Mouse (Mus musculus) C2C12 (cell line): Measurements from ENCODE around the gene Ehmt1. TPM values are rescaled to one million over a fixed set of nuclear protein-coding genes. Genes with fewer than 3 reads are reported as not detected.
"Not testable (repeated sequence)": the region's sequence is repeated elsewhere in the genome, so short reads cannot be mapped to it uniquely, and the experiment has no call there.

Experiments used
- H3K27me3 ChIP-seq: one replicate; pipeline ENCODE4 v1.6.1; 2011; ENCODE audit not compliant: control insufficient read depth, insufficient read depth, insufficient read length
- H3K36me3 ChIP-seq: one replicate; pipeline ENCODE4 v1.6.1; 2011; ENCODE audit not compliant: control insufficient read depth, insufficient read depth
- H3K4me3 ChIP-seq: one replicate; pipeline ENCODE4 v1.5.1; 2011; ENCODE audit warnings: mild to moderate bottlenecking, control low read depth; ENCODE audit not compliant: poor library complexity, insufficient read depth, severe bottlenecking
- H3K79me2 ChIP-seq: one replicate; pipeline ENCODE4 v1.6.1; 2011; ENCODE audit not compliant: control insufficient read depth, insufficient read depth
- H3K79me3 ChIP-seq: one replicate; pipeline ENCODE4 v1.6.1; 2011; ENCODE audit warnings: low read depth, control low read depth
- H3ac ChIP-seq: one replicate; pipeline ENCODE3; 2011; ENCODE audit warnings: low read depth; ENCODE audit not compliant: control insufficient read depth, insufficient read length
- CEBPB ChIP-seq: IDR thresholded peaks from one replicate; pipeline ENCODE4 v1.6.1; 2011; ENCODE audit warnings: low read depth, mild to moderate bottlenecking, control low read depth, moderate library complexity
- CTCF ChIP-seq: IDR thresholded peaks from one replicate; pipeline ENCODE4 v1.5.1; 2011; ENCODE audit not compliant: control insufficient read depth, insufficient read depth, insufficient read length
- FOSL1 ChIP-seq: IDR thresholded peaks from one replicate; pipeline ENCODE4 v1.8.0; 2011; ENCODE audit warnings: mild to moderate bottlenecking, low read length; ENCODE audit not compliant: poor library complexity, insufficient read depth, severe bottlenecking
- MAX ChIP-seq: IDR thresholded peaks from one replicate; pipeline ENCODE4 v1.6.1; 2011; ENCODE audit warnings: mild to moderate bottlenecking, control low read depth
- MYOD1 ChIP-seq: IDR thresholded peaks from one replicate; pipeline ENCODE4 v1.6.1; 2011; ENCODE audit warnings: low read depth; ENCODE audit not compliant: control insufficient read depth, insufficient read length
- MYOG ChIP-seq: IDR thresholded peaks from one replicate; pipeline ENCODE4 v1.6.1; 2011; ENCODE audit not compliant: control insufficient read depth, insufficient read length; ENCODE audit errors: extremely low read depth
- USF1 ChIP-seq: IDR thresholded peaks from one replicate; pipeline ENCODE4 v1.6.1; 2011; ENCODE audit warnings: low read depth, mild to moderate bottlenecking, control low read depth, moderate library complexity
- polyA plus RNA-seq: library from polyadenylated mRNA; unstranded; fragments of >200 nt; fragmentation: generic; extraction: Trizol; gene quantifications from one replicate; pipeline ENCODE4 v1.2.1, GENCODE M21; 2012; ENCODE audit warnings: missing spikeins

Ehmt1 gene
- polyA plus RNA-seq, 1 experiment, result 18.3 TPM

DNA sequence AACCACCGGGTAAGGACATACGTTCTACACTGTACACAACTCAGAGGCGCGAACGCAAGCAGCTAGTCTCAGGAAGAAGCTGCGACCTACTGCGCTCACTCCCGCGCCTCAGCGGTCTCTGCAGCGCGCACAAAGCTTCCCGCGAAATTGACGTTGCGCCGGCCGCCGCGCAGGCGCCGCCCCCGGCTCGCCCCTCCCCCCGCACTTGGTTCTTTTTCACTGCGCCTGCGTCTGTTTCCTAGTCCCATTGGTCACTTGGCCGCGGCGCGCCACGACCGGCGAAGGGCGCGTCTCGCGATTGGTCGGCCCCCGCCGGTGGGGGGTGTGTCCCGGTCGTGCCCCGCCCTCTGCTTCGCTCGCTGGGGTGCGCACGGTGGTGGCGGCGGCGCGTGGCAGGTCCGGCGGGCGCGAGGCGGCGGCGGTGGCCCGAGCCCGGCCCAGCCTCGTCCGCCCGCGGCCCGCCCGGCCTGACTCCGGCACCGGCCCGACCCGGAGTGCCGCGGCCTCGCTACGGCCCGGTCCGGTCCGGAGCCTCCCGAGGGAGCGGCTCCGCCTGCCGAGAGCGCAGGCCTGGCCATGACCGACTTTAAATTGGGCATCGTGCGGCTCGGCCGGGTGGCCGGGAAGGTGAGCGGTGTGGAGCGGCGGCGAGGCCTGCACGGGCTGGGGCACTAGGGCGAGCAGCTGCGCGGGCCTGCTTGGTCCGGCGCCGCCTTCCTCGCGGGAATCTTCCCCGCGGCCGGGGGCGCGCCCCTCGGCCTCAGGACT is 30.2 kb upstream of the Ehmt1 start, which contains the start of gene Zmynd19:
TSS of gene Zmynd19 (plus strand) at position 372 of the 768 bp plus-strand sequence.
- H3K79me3 ChIP-seq, result peaks cover 12% of the 10 kb centered on the region
- peaks cover 7% of the 10 kb centered on the region for H3K27me3 ChIP-seq
- H3K79me2 ChIP-seq, result peaks cover 28% of the 10 kb centered on the region
- H3K4me3 ChIP-seq, result peak within 1 kb of the TSS; percentile 82
- TF ChIP-seq MAX (peak; percentile 0), CTCF (no peak)
- peaks cover 32% of the 10 kb centered on the region for H3K36me3 ChIP-seq
- H3ac ChIP-seq, result peak within 1 kb of the TSS; percentile 96

- not testable (repeated sequence) for H3K36me3 ChIP-seq, H3ac ChIP-seq, H3K79me3 ChIP-seq, H3K4me3 ChIP-seq, H3K79me2 ChIP-seq
- H3K27me3 ChIP-seq, result peaks cover 10% of the 10 kb centered on the region
Measured at GRCm38 (mm10) chr2:24944304-24944703, 24.9 kb upstream of the Ehmt1 start.

DNA sequence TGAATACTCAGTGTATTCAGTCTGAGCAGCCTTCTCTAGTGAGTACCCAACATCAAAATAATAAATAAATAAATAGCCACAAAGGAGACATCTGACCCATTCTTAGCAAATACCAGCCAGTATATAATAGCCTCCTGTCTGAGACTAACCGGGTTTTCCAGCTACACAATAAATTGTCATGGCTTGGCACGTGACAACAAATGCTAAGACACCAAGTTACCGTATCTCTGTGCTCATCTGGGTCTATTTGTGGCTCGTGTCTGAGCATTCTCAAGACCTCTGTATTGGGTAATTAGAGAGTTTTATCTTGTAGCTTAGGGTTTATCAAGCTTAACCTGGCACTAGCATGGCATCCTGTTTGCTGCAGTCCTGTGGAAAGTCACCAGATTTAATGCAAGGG is 22.7 kb upstream of the Ehmt1 start:
- H3K27me3 ChIP-seq, result peaks cover 15% of the 10 kb centered on the region
- H3ac ChIP-seq, result no peak overlapping the region
- TF ChIP-seq FOSL1 (no peak), MYOG (no peak), USF1 (no peak), CEBPB (no peak), MAX (no peak), CTCF (no peak), MYOD1 (no peak)
- H3K36me3 ChIP-seq, result no peaks in the 10 kb centered on the region
- H3K79me2 ChIP-seq, result no peaks in the 10 kb centered on the region
- H3K79me3 ChIP-seq, result no peaks in the 10 kb centered on the region
- H3K4me3 ChIP-seq, result no peak overlapping the region

- TF ChIP-seq MAX (peak; percentile 45), MYOD1 (peak; percentile 50), CTCF (no peak)
- Histone ChIP-seq H3ac (peak within 1 kb of the TSS; percentile 77), H3K79me2 (no peaks in the 10 kb centered on the region), H3K27me3 (peaks cover 8% of the 10 kb centered on the region), H3K36me3 (no peaks in the 10 kb centered on the region), H3K79me3 (no peaks in the 10 kb centered on the region), H3K4me3 (peak within 1 kb of the TSS; percentile 42)
Measured at GRCm38 (mm10) chr2:24935057-24935796, 15.8 kb upstream of the Ehmt1 start, which contains the start of gene Arrdc1. Gene Arrdc1 (minus strand): TSS chr2:24935252.

DNA sequence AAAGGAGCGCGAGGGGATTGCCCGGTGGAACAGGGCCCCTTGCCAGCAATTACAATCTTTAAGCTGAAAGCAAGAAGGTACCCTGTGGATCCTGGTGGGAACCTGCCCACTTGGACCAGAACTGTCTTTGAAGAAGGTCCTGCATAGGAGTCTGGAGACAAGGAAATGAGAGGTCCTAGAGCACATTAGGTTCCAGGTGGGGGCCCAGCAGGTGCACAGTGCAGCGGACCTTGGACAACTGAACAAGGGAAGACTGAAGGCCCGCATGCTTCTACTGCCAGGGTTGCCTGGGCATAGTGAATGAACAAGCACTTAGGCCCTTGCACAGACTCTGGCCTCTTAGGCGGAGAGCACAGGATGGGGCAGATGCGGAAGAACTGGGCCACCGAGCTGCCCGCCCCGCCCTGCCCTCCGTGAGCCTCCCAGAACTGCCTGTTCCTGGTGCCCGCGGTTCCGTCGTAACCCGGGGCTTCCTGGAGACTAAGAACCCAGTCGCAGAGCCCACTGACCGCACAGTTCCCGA is 15.1 kb upstream of the Ehmt1 start:
- peak overlapping the region; percentile 77 for H3ac ChIP-seq
- H3K4me3 ChIP-seq, result peak overlapping the region; percentile 42
- H3K36me3 ChIP-seq, result no peaks in the 10 kb centered on the region
- no peaks in the 10 kb centered on the region for H3K79me2 ChIP-seq
- TF ChIP-seq CTCF, result no peak
- TF ChIP-seq CEBPB, result no peak
- no peak for TF ChIP-seq MYOD1
- TF ChIP-seq MYOG, result no peak
- no peak for TF ChIP-seq USF1
- no peak for TF ChIP-seq FOSL1
- no peak for TF ChIP-seq MAX
- H3K27me3 ChIP-seq, result peaks cover 8% of the 10 kb centered on the region
- no peaks in the 10 kb centered on the region for H3K79me3 ChIP-seq

GRCm38 (mm10) chr2:24929593-24929992 is 10.2 kb upstream of the Ehmt1 start:
- H3ac ChIP-seq, result no peak overlapping the region
- H3K79me3 ChIP-seq, result no peaks in the 10 kb centered on the region
- TF ChIP-seq FOSL1 (no peak), USF1 (no peak), MYOG (no peak), CTCF (no peak), MAX (no peak), MYOD1 (no peak), CEBPB (no peak)
- H3K27me3 ChIP-seq, result no peaks in the 10 kb centered on the region
- no peak overlapping the region for H3K4me3 ChIP-seq
- H3K79me2 ChIP-seq, result no peaks in the 10 kb centered on the region
- H3K36me3 ChIP-seq, result no peaks in the 10 kb centered on the region
